Mouse (Mus musculus) hematopoietic stem cell, adult 5-6 weeks (primary cell): ENCODE data around the gene Rarb. TPM values are rescaled to one million over a fixed set of nuclear protein-coding genes. Genes with fewer than 3 reads are reported as not detected.
"Not testable (repeated sequence)": the region's sequence is repeated elsewhere in the genome, so short reads cannot be mapped to it uniquely, and the experiment has no call there.

Source experiments
- ATAC-seq, 2 experiments: fragments of 125-278 bp in 1 of 2; replicated peaks in 1 of 2; 2 replicates each; pipeline ENCODE4 v1.8.0; 2016 to 2017; ENCODE audit warnings: inconsistent platforms in 2 of 2, mild to moderate bottlenecking in 2 of 2, moderate number of reproducible peaks in 2 of 2, low read depth in 1 of 2, moderate TSS enrichment in 1 of 2; ENCODE audit not compliant: low FRiP score in 2 of 2, poor library complexity in 2 of 2, severe bottlenecking in 2 of 2, insufficient read depth in 1 of 2, low TSS enrichment in 1 of 2
- total RNA-seq: library from RNA; stranded (forward); fragments of 172-1452, 232-1000 nt; gene quantifications from 2 replicates; pipeline ENCODE4 v1.2.3, GENCODE M21; 2017

Gene Rarb
- 0.94 and 1.4 TPM in 2 replicates for total RNA-seq

GRCm38 (mm10) chr14:16818602-16819250 is at the start of gene Rarb:
Gene Rarb (minus strand): TSS chr14:16819156.
- no peak for ATAC-seq

GRCm38 (mm10) chr14:16842036-16842435 is 23.1 kb upstream of the Rarb start:
- ATAC-seq, result no peak

GRCm38 (mm10) chr14:16841597-16841989 is 22.6 kb upstream of the Rarb start:
- no peak for ATAC-seq

- ATAC-seq, result no peak
Observed at GRCm38 (mm10) chr14:16840951-16841596, 22.1 kb upstream of the Rarb start.

GRCm38 (mm10) chr14:16840135-16840534 is 21.2 kb upstream of the Rarb start:
- ATAC-seq, result no peak

GRCm38 (mm10) chr14:16815096-16815741 is 3.7 kb downstream of the Rarb start:
- ATAC-seq, result no peak

GRCm38 (mm10) chr14:16806155-16806554 is 12.8 kb downstream of the Rarb start:
- ATAC-seq, result no peak

- no peak for ATAC-seq
Observed at GRCm38 (mm10) chr14:16790161-16790560, 28.8 kb downstream of the Rarb start.

- no peak for ATAC-seq
Observed at GRCm38 (mm10) chr14:16781942-16782541, 36.9 kb downstream of the Rarb start.

- no peak for ATAC-seq
Observed at GRCm38 (mm10) chr14:16776723-16777381, 42.1 kb downstream of the Rarb start.

- ATAC-seq, result no peak
Observed at GRCm38 (mm10) chr14:16772927-16773326, 46.0 kb downstream of the Rarb start.

GRCm38 (mm10) chr14:16765891-16766290 is 53.1 kb downstream of the Rarb start:
- ATAC-seq, result no peak

- ATAC-seq, result no peak
Observed at GRCm38 (mm10) chr14:16762773-16763172, 56.2 kb downstream of the Rarb start.

- ATAC-seq, result no peak
Observed at GRCm38 (mm10) chr14:16758773-16759434, 60.1 kb downstream of the Rarb start.

- not testable (repeated sequence) for ATAC-seq
Observed at GRCm38 (mm10) chr14:16755601-16756000, 63.4 kb downstream of the Rarb start.

- no peak for ATAC-seq
Observed at GRCm38 (mm10) chr14:16752648-16753047, 66.3 kb downstream of the Rarb start.

- ATAC-seq, result no peak
Observed at GRCm38 (mm10) chr14:16746982-16747578, 71.9 kb downstream of the Rarb start.
